Mouse (Mus musculus) limb, embryonic 15.5 days (tissue): ENCODE measurements around the gene Oprd1. TPM values are rescaled to one million over a fixed set of nuclear protein-coding genes. Genes with fewer than 3 reads are reported as not detected.

ENCODE experiments used
- ATAC-seq: fragments of 200-750 bp; cut with Nextera tagmentation; 2 replicates; pipeline ENCODE4 v1.8.0; 2017; ENCODE audit warnings: low read depth, moderate TSS enrichment; ENCODE audit not compliant: insufficient number of reproducible peaks, low FRiP score, low TSS enrichment
- H3K27ac ChIP-seq: fragments of 300-500 bp; sonication (generic); 2 replicates; pipeline ENCODE4 v1.5.1; 2015; ENCODE audit warnings: moderate library complexity, mild to moderate bottlenecking, inconsistent platforms
- H3K27me3 ChIP-seq: fragments of 300-500 bp; sonication (generic); 2 replicates; pipeline ENCODE4 v1.6.1; 2015; ENCODE audit warnings: inconsistent platforms
- H3K36me3 ChIP-seq: fragments of 300-500 bp; sonication (generic); 2 replicates; pipeline ENCODE4 v1.6.1; 2015; ENCODE audit warnings: inconsistent platforms
- H3K4me1 ChIP-seq: fragments of 300-500 bp; sonication (generic); 2 replicates; pipeline ENCODE4 v1.6.1; 2015; ENCODE audit warnings: inconsistent platforms
- H3K4me2 ChIP-seq: fragments of 300-500 bp; sonication (generic); 2 replicates; pipeline ENCODE4 v1.6.1; 2015; ENCODE audit warnings: mild to moderate bottlenecking, inconsistent platforms
- H3K4me3 ChIP-seq: fragments of 300-500 bp; sonication (generic); 2 replicates; pipeline ENCODE4 v1.5.1; 2015; ENCODE audit warnings: mild to moderate bottlenecking, inconsistent platforms
- H3K9ac ChIP-seq: fragments of 300-500 bp; sonication (generic); 2 replicates; pipeline ENCODE4 v1.6.1; 2015; ENCODE audit warnings: inconsistent platforms
- H3K9me3 ChIP-seq: fragments of 300-500 bp; sonication (generic); 2 replicates; pipeline ENCODE4 v1.6.1; 2016; ENCODE audit warnings: inconsistent platforms
- WGBS: fragments of 180-500 bp; shearing (Covaris S2); methylation state at CpG from one replicate; pipeline ENCODE4 v1.1.7; 2015; 5-methylcytosine and 5-hydroxymethylcytosine counted together
- polyA plus RNA-seq: library from polyadenylated mRNA; unstranded; fragments of >200 nt; fragmentation: Nextera tagmentation; extraction: Ambion mirVana; gene quantifications from 2 replicates; pipeline ENCODE4 v1.2.1, GENCODE M21; 2015

The Oprd1 gene
- polyA plus RNA-seq, 1 experiment from 2014 or later = 0.18 TPM

DNA sequence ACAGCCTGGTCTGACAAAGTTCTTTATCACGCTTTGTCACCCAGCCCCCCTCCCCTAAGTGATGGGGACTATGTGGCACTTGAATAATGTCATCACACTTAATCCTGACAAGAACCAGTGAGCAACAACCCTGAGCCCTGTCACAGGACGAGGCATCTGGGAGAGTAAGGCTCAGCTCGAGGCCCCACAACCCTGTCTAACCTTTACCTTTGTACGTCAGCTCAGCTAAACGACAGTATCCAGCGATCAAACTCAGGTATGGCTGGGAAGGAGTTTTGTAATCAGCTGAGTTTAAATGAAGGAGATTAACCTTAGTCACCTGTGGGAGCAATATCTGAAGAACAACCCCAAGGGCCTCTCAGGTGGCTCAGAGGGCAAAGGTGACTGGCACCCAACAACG, 12.0 kb downstream of the Oprd1 start:
- Histone ChIP-seq H3K36me3 (no peaks in the 10 kb centered on the region), H3K4me1 (0 out of 2 replicates have a peak, but pooled peaks cover 4% of the 10 kb centered on the region), H3K27me3 (no peaks in the 10 kb centered on the region), H3K9me3 (no peaks in the 10 kb centered on the region), H3K4me2 (no peak overlapping the region), H3K9ac (no peak overlapping the region), H3K4me3 (no peak overlapping the region), H3K27ac (no peak overlapping the region)
- 89% methylated on average over 7 of the region's 7 CpGs for WGBS
- no peak for ATAC-seq

DNA sequence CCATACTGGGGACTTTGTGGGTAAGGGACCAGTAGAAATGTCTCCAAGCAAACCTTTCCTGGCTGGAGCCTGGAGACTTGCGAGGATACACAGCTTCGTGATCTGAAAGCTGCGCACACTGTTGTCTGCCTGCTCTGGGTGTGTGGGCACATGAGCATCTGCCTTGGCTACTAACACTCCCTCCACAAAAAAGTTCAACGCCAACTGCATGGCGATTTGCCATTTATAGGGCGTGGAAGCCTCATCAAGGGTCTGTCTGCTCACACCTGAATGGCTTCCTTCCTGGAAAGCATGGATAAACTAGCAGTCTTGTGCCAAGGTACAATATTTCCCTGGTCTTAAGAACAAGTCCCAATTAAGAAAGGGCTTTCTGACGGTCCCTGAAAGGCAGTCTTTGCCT, 12.5 kb downstream of the Oprd1 start:
- H3K4me1 ChIP-seq = 0 out of 2 replicates have a peak, but pooled peaks cover 3% of the 10 kb centered on the region
- no peak overlapping the region for H3K4me2 ChIP-seq
- H3K9me3 ChIP-seq = no peaks in the 10 kb centered on the region
- no peak overlapping the region for H3K4me3 ChIP-seq
- no peaks in the 10 kb centered on the region for H3K27me3 ChIP-seq
- ATAC-seq = no peak
- H3K36me3 ChIP-seq = no peaks in the 10 kb centered on the region
- 85% methylated on average over 7 of the region's 7 CpGs for WGBS
- H3K9ac ChIP-seq = no peak overlapping the region
- H3K27ac ChIP-seq = no peak overlapping the region

GRCm38 (mm10) chr4:132131116-132131515, 13.2 kb downstream of the Oprd1 start:
- Histone ChIP-seq H3K9me3 (no peaks in the 10 kb centered on the region), H3K9ac (no peak overlapping the region), H3K4me3 (no peak overlapping the region), H3K27ac (no peak overlapping the region), H3K4me2 (no peak overlapping the region), H3K4me1 (0 out of 2 replicates have a peak, but pooled peaks cover 3% of the 10 kb centered on the region), H3K36me3 (no peaks in the 10 kb centered on the region), H3K27me3 (no peaks in the 10 kb centered on the region)
- ATAC-seq = no peak
- 79% methylated on average over 9 of the region's 9 CpGs for WGBS

GRCm38 (mm10) chr4:132130645-132131044, 13.6 kb downstream of the Oprd1 start:
- no peak overlapping the region for H3K27ac ChIP-seq
- H3K27me3 ChIP-seq = no peaks in the 10 kb centered on the region
- no peak overlapping the region for H3K4me2 ChIP-seq
- no peak overlapping the region for H3K4me3 ChIP-seq
- no peaks in the 10 kb centered on the region for H3K9me3 ChIP-seq
- no peak overlapping the region for H3K9ac ChIP-seq
- 0 out of 2 replicates have a peak, but pooled peaks cover 3% of the 10 kb centered on the region for H3K4me1 ChIP-seq
- H3K36me3 ChIP-seq = no peaks in the 10 kb centered on the region
- 70% methylated on average over 11 of the region's 11 CpGs for WGBS
- no peak for ATAC-seq

- H3K4me2 ChIP-seq = no peak overlapping the region
- WGBS = 82% methylated on average over 2 of the region's 2 CpGs
- no peaks in the 10 kb centered on the region for H3K36me3 ChIP-seq
- no peak for ATAC-seq
- no peak overlapping the region for H3K27ac ChIP-seq
- no peak overlapping the region for H3K4me3 ChIP-seq
- H3K27me3 ChIP-seq = no peaks in the 10 kb centered on the region
- H3K9ac ChIP-seq = no peak overlapping the region
- H3K9me3 ChIP-seq = no peaks in the 10 kb centered on the region
- 0 out of 2 replicates have a peak, but pooled peaks cover 3% of the 10 kb centered on the region for H3K4me1 ChIP-seq
These were observed 14.2 kb downstream of the Oprd1 start for GRCm38 (mm10) chr4:132130134-132130533.

DNA sequence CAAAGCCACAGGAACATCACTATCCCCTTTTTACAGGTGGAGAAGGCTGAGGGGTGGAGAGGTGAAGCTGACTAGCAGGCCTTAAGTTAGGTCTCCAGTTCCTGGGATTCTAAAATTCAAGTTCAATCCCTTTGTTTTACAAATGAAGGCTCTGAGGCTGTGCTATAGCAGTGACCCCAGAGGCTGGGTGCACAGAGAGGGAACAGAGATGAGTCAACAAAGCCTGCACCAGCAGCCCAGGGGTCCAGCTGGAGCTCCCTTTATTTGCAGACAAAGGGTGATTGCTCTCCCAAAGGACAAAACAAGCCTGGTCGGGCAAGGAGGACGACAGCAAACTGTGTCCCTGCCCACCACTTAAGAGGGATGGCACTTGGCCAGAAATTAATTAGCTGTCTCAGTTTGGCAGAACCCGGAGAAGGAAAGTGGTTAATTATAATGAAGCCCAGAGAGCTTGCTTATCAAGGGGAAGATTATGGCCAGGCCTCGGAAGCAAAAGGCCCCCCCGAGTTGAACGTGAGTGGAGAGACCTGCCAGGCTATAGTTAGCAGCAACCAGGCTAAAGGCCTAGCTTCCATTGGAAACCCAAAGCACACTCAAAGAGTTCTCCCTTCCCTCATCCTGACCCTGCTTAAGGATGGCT, 15.2 kb downstream of the Oprd1 start:
- 0 out of 2 replicates have a peak, but pooled peaks cover 3% of the 10 kb centered on the region for H3K4me1 ChIP-seq
- H3K9ac ChIP-seq = no peak overlapping the region
- H3K9me3 ChIP-seq = no peaks in the 10 kb centered on the region
- ATAC-seq = no peak
- H3K4me3 ChIP-seq = no peak overlapping the region
- 22% methylated on average over 6 of the region's 6 CpGs for WGBS
- H3K27ac ChIP-seq = no peak overlapping the region
- H3K4me2 ChIP-seq = no peak overlapping the region
- H3K27me3 ChIP-seq = no peaks in the 10 kb centered on the region
- H3K36me3 ChIP-seq = no peaks in the 10 kb centered on the region

- Histone ChIP-seq H3K27me3 (no peaks in the 10 kb centered on the region), H3K4me2 (no peak overlapping the region), H3K27ac (no peak overlapping the region), H3K36me3 (no peaks in the 10 kb centered on the region), H3K4me1 (0 out of 2 replicates have a peak, but pooled peaks cover 3% of the 10 kb centered on the region), H3K4me3 (no peak overlapping the region), H3K9me3 (no peaks in the 10 kb centered on the region), H3K9ac (no peak overlapping the region)
- 71% methylated on average over 8 of the region's 8 CpGs for WGBS
- ATAC-seq = no peak
These were observed 17.2 kb downstream of the Oprd1 start for GRCm38 (mm10) chr4:132127091-132127490.

GRCm38 (mm10) chr4:132123166-132123565, 21.1 kb downstream of the Oprd1 start:
- H3K4me1 ChIP-seq = no peaks in the 10 kb centered on the region
- H3K4me2 ChIP-seq = no peak overlapping the region
- H3K27ac ChIP-seq = no peak overlapping the region
- ATAC-seq = no peak
- H3K9ac ChIP-seq = no peak overlapping the region
- WGBS = 75% methylated on average over 1 of the region's 1 CpGs
- H3K4me3 ChIP-seq = no peak overlapping the region
- H3K9me3 ChIP-seq = no peaks in the 10 kb centered on the region
- no peaks in the 10 kb centered on the region for H3K27me3 ChIP-seq
- no peaks in the 10 kb centered on the region for H3K36me3 ChIP-seq

DNA sequence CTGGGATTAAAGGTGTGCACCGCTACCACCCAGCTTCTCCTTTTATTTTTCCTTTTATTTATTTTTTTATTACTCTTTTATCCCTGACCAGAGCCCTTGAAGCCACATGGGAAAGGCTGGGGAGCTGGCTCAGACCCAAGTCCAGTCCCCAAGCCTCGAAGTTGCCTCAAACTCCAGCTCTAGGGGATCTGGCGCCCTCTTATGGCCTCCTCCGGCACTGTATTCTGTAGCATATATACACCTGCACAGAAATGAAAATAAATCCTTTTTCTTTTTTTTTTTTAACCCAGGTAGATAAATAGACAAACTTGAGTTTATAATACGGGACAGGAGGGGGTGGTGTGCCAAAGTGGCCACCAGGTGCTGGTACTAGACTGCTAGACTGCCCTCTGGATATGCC, 22.6 kb downstream of the Oprd1 start:
- H3K4me2 ChIP-seq = no peak overlapping the region
- WGBS = 74% methylated on average over 5 of the region's 5 CpGs
- no peak for ATAC-seq

GRCm38 (mm10) chr4:132119566-132119965, 24.7 kb downstream of the Oprd1 start:
- 52% methylated on average over 9 of the region's 9 CpGs for WGBS
- Histone ChIP-seq H3K36me3 (no peaks in the 10 kb centered on the region), H3K9ac (no peak overlapping the region), H3K9me3 (no peaks in the 10 kb centered on the region), H3K4me3 (no peak overlapping the region), H3K4me2 (no peak overlapping the region), H3K27ac (no peak overlapping the region), H3K27me3 (no peaks in the 10 kb centered on the region), H3K4me1 (no peaks in the 10 kb centered on the region)
- ATAC-seq = no peak

More for the DNA sequence above, 22.6 kb downstream of the Oprd1 start:
- H3K9ac ChIP-seq = no peak overlapping the region
- H3K9me3 ChIP-seq = no peaks in the 10 kb centered on the region
- no peaks in the 10 kb centered on the region for H3K36me3 ChIP-seq
- no peaks in the 10 kb centered on the region for H3K27me3 ChIP-seq
- H3K4me1 ChIP-seq = no peaks in the 10 kb centered on the region
- H3K27ac ChIP-seq = no peak overlapping the region
- H3K4me3 ChIP-seq = no peak overlapping the region

DNA sequence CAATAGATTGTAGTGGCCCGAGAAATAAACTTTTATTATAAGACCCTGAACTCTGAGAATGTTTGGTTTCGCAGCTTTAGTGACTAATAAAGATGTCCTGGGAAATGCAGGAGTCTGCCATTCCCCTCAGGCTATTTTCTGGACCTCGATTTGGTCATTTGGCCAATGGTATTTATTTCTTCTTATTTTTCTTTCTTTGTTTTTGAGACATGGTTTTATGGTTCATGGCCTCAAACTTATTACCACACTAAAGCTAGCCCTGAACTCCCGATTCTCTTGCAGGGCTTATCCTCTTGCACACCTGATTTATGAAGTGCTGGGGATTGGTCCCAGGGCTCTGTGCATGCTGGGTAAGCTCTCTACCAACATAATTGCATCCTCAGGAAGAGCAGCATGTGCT, 28.0 kb downstream of the Oprd1 start:
- Histone ChIP-seq H3K9ac (no peak overlapping the region), H3K27me3 (peaks cover 16% of the 10 kb centered on the region), H3K4me3 (no peak overlapping the region), H3K27ac (no peak overlapping the region), H3K36me3 (no peaks in the 10 kb centered on the region), H3K9me3 (no peaks in the 10 kb centered on the region), H3K4me1 (peaks cover 3% of the 10 kb centered on the region; the same call in 1 of the 2 replicates), H3K4me2 (no peak overlapping the region)
- WGBS = 42% methylated on average over 4 of the region's 4 CpGs
- ATAC-seq = no peak

GRCm38 (mm10) chr4:132113411-132114095, 30.7 kb downstream of the Oprd1 start:
- H3K9me3 ChIP-seq = no peaks in the 10 kb centered on the region
- peaks cover 3% of the 10 kb centered on the region; the same call in 1 of the 2 replicates for H3K4me1 ChIP-seq
- no peak overlapping the region for H3K27ac ChIP-seq
- H3K4me3 ChIP-seq = peak overlapping the region; percentile 32
- no peaks in the 10 kb centered on the region for H3K36me3 ChIP-seq
- H3K27me3 ChIP-seq = peaks cover 16% of the 10 kb centered on the region
- 35% methylated on average over 53 of the region's 53 CpGs for WGBS
- no peak overlapping the region for H3K9ac ChIP-seq
- ATAC-seq = no peak
- H3K4me2 ChIP-seq = peak overlapping the region; percentile 51
